Mouse (Mus musculus): ENCODE data around the gene E2f2. TPM values are rescaled to one million over a fixed set of nuclear protein-coding genes. Genes with fewer than 3 reads are reported as not detected.

Gene E2f2
- polyA plus RNA-seq, 1 experiment from 2014 or later = 85.3 TPM

- H3K4me1 ChIP-seq (replicated peaks) = no peaks in the 10 kb centered on the region
- 50% methylated on average over 5 of the region's 5 CpGs for WGBS (ENCODE audit: insufficient replicate concordance)
- no peak overlapping the region for H3K4me3 ChIP-seq (replicated peaks)
- peaks cover 29% of the 10 kb centered on the region for H3K27me3 ChIP-seq
- no peak overlapping the region for H3K27ac ChIP-seq (replicated peaks)
- no peak for ATAC-seq (ENCODE audit: insufficient read depth)
- no peak overlapping the region for H3K9ac ChIP-seq
- no peaks in the 10 kb centered on the region for H3K9me3 ChIP-seq (replicated peaks)
- H3K36me3 ChIP-seq (replicated peaks) = no peaks in the 10 kb centered on the region
- no peak overlapping the region for H3K4me2 ChIP-seq
Measured at GRCm38 (mm10) chr4:136224240-136224559, 52.0 kb downstream of the E2f2 start.

- Histone ChIP-seq H3K4me1 (replicated peaks) (no peaks in the 10 kb centered on the region), H3K27ac (replicated peaks) (no peak overlapping the region), H3K9me3 (replicated peaks) (no peaks in the 10 kb centered on the region), H3K4me2 (no peak overlapping the region), H3K36me3 (replicated peaks) (no peaks in the 10 kb centered on the region), H3K4me3 (replicated peaks) (no peak overlapping the region), H3K27me3 (peaks cover 23% of the 10 kb centered on the region), H3K9ac (no peak overlapping the region)
- ATAC-seq (ENCODE audit: insufficient read depth) = no peak
- 51% methylated on average over 23 of the region's 23 CpGs for WGBS (ENCODE audit: insufficient replicate concordance)
Measured at GRCm38 (mm10) chr4:136224677-136225460, 52.7 kb downstream of the E2f2 start.

GRCm38 (mm10) chr4:136227408-136227807, 55.2 kb downstream of the E2f2 start:
- H3K4me2 ChIP-seq = no peak overlapping the region
- H3K27ac ChIP-seq (replicated peaks) = no peak overlapping the region
- H3K27me3 ChIP-seq = peaks cover 3% of the 10 kb centered on the region; the same call in 1 of the 2 replicates
- no peak for ATAC-seq (ENCODE audit: insufficient read depth)
- no peaks in the 10 kb centered on the region for H3K4me1 ChIP-seq (replicated peaks)
- WGBS (ENCODE audit: insufficient replicate concordance) = 49% methylated on average over 7 of the region's 7 CpGs
- no peaks in the 10 kb centered on the region for H3K36me3 ChIP-seq (replicated peaks)
- no peak overlapping the region for H3K9ac ChIP-seq
- no peak overlapping the region for H3K4me3 ChIP-seq (replicated peaks)
- H3K9me3 ChIP-seq (replicated peaks) = no peaks in the 10 kb centered on the region

- ATAC-seq (ENCODE audit: insufficient read depth) = no peak
- no peaks in the 10 kb centered on the region for H3K9me3 ChIP-seq (replicated peaks)
- no peaks in the 10 kb centered on the region for H3K36me3 ChIP-seq (replicated peaks)
- no peak overlapping the region for H3K4me2 ChIP-seq
- H3K4me3 ChIP-seq (replicated peaks) = no peak overlapping the region
- no peaks in the 10 kb centered on the region for H3K4me1 ChIP-seq (replicated peaks)
- no peak overlapping the region for H3K27ac ChIP-seq (replicated peaks)
- peaks cover 3% of the 10 kb centered on the region; the same call in 1 of the 2 replicates for H3K27me3 ChIP-seq
- no peak overlapping the region for H3K9ac ChIP-seq
- 48% methylated on average over 5 of the region's 5 CpGs for WGBS (ENCODE audit: insufficient replicate concordance)
Measured at GRCm38 (mm10) chr4:136228640-136229039, 56.4 kb downstream of the E2f2 start.

GRCm38 (mm10) chr4:136238669-136239068, 66.5 kb downstream of the E2f2 start:
- ATAC-seq (ENCODE audit: insufficient read depth) = no peak
- Histone ChIP-seq H3K4me2 (no peak overlapping the region), H3K4me1 (replicated peaks) (no peaks in the 10 kb centered on the region), H3K4me3 (replicated peaks) (no peak overlapping the region), H3K36me3 (replicated peaks) (0 out of 2 replicates have a peak, but pooled peaks cover 8% of the 10 kb centered on the region), H3K9me3 (replicated peaks) (no peaks in the 10 kb centered on the region), H3K27ac (replicated peaks) (no peak overlapping the region), H3K9ac (no peak overlapping the region), H3K27me3 (peaks cover 80% of the 10 kb centered on the region)
- 23% methylated on average over 13 of the region's 13 CpGs for WGBS (ENCODE audit: insufficient replicate concordance)

- Histone ChIP-seq H3K4me1 (replicated peaks) (no peaks in the 10 kb centered on the region), H3K27ac (replicated peaks) (no peak overlapping the region), H3K9me3 (replicated peaks) (no peaks in the 10 kb centered on the region), H3K27me3 (peaks cover 80% of the 10 kb centered on the region), H3K36me3 (replicated peaks) (0 out of 2 replicates have a peak, but pooled peaks cover 8% of the 10 kb centered on the region), H3K9ac (no peak overlapping the region), H3K4me2 (no peak overlapping the region), H3K4me3 (replicated peaks) (no peak overlapping the region)
- no peak for ATAC-seq (ENCODE audit: insufficient read depth)
- 51% methylated on average over 9 of the region's 9 CpGs for WGBS (ENCODE audit: insufficient replicate concordance)
Measured at GRCm38 (mm10) chr4:136239111-136239510, 66.9 kb downstream of the E2f2 start.

- 0 out of 2 replicates have a peak, but pooled peaks cover 8% of the 10 kb centered on the region for H3K36me3 ChIP-seq (replicated peaks)
- WGBS (ENCODE audit: insufficient replicate concordance) = 7% methylated on average over 8 of the region's 8 CpGs
- ATAC-seq (ENCODE audit: insufficient read depth) = peak; percentile 26; the same call in 1 of the 2 replicates
- H3K27ac ChIP-seq (replicated peaks) = no peak overlapping the region
- no peaks in the 10 kb centered on the region for H3K9me3 ChIP-seq (replicated peaks)
- no peak overlapping the region for H3K4me3 ChIP-seq (replicated peaks)
- no peak overlapping the region for H3K9ac ChIP-seq
- no peaks in the 10 kb centered on the region for H3K4me1 ChIP-seq (replicated peaks)
- H3K4me2 ChIP-seq = no peak overlapping the region
- H3K27me3 ChIP-seq = peaks cover 83% of the 10 kb centered on the region
Measured at GRCm38 (mm10) chr4:136239622-136240021, 67.4 kb downstream of the E2f2 start.

- Histone ChIP-seq H3K9me3 (replicated peaks) (no peaks in the 10 kb centered on the region), H3K9ac (no peak overlapping the region), H3K36me3 (replicated peaks) (0 out of 2 replicates have a peak, but pooled peaks cover 8% of the 10 kb centered on the region), H3K4me3 (replicated peaks) (no peak overlapping the region), H3K4me1 (replicated peaks) (no peaks in the 10 kb centered on the region), H3K4me2 (no peak overlapping the region), H3K27me3 (peaks cover 88% of the 10 kb centered on the region), H3K27ac (replicated peaks) (no peak overlapping the region)
- 45% methylated on average over 14 of the region's 14 CpGs for WGBS (ENCODE audit: insufficient replicate concordance)
- ATAC-seq (ENCODE audit: insufficient read depth) = no peak
Measured at GRCm38 (mm10) chr4:136240123-136240522, 67.9 kb downstream of the E2f2 start.

- peaks cover 95% of the 10 kb centered on the region for H3K27me3 ChIP-seq
- H3K4me1 ChIP-seq (replicated peaks) = no peaks in the 10 kb centered on the region
- no peak overlapping the region for H3K4me3 ChIP-seq (replicated peaks)
- WGBS (ENCODE audit: insufficient replicate concordance) = 60% methylated on average over 8 of the region's 8 CpGs
- H3K9ac ChIP-seq = no peak overlapping the region
- 0 out of 2 replicates have a peak, but pooled peaks cover 7% of the 10 kb centered on the region for H3K36me3 ChIP-seq (replicated peaks)
- H3K4me2 ChIP-seq = no peak overlapping the region
- no peak for ATAC-seq (ENCODE audit: insufficient read depth)
- H3K27ac ChIP-seq (replicated peaks) = no peak overlapping the region
- H3K9me3 ChIP-seq (replicated peaks) = no peaks in the 10 kb centered on the region
Measured at GRCm38 (mm10) chr4:136240955-136241354, 68.8 kb downstream of the E2f2 start.

GRCm38 (mm10) chr4:136242065-136242703, 70.0 kb downstream of the E2f2 start:
- Histone ChIP-seq H3K27ac (replicated peaks) (no peak overlapping the region), H3K36me3 (replicated peaks) (0 out of 2 replicates have a peak, but pooled peaks cover 5% of the 10 kb centered on the region), H3K9ac (no peak overlapping the region), H3K4me2 (no peak overlapping the region), H3K4me3 (replicated peaks) (no peak overlapping the region), H3K9me3 (replicated peaks) (no peaks in the 10 kb centered on the region), H3K4me1 (replicated peaks) (peaks cover 7% of the 10 kb centered on the region), H3K27me3 (peaks cover 95% of the 10 kb centered on the region)
- 23% methylated on average over 8 of the region's 8 CpGs for WGBS (ENCODE audit: insufficient replicate concordance)
- no peak for ATAC-seq (ENCODE audit: insufficient read depth)

- ATAC-seq (ENCODE audit: insufficient read depth) = no peak
- Histone ChIP-seq H3K9ac (no peak overlapping the region), H3K9me3 (replicated peaks) (no peaks in the 10 kb centered on the region), H3K27ac (replicated peaks) (no peak overlapping the region), H3K4me3 (replicated peaks) (no peak overlapping the region), H3K27me3 (peaks cover 95% of the 10 kb centered on the region), H3K36me3 (replicated peaks) (0 out of 2 replicates have a peak, but pooled peaks cover 5% of the 10 kb centered on the region), H3K4me2 (no peak overlapping the region), H3K4me1 (replicated peaks) (peaks cover 11% of the 10 kb centered on the region)
- WGBS (ENCODE audit: insufficient replicate concordance) = 69% methylated on average over 7 of the region's 7 CpGs
Measured at GRCm38 (mm10) chr4:136242728-136243127, 70.5 kb downstream of the E2f2 start.
